Mouse (Mus musculus): ENCODE results near the gene Tarbp2. TPM values are rescaled to one million over a fixed set of nuclear protein-coding genes. Genes with fewer than 3 reads are reported as not detected.

The Tarbp2 gene
- total and polyA plus RNA-seq, 2 experiments from 2014 or later, result 78.4 to 107 TPM

- ATAC-seq (ENCODE audit: low FRiP score) (no peak), DNase-seq (ENCODE audit: low spot score) (no peak)
- Histone ChIP-seq H3K4me2 (ENCODE audit: low read depth, low read length, poor library complexity, severe bottlenecking) (no peak overlapping the region), H3K9me3 (ENCODE audit: low read length) (no peaks in the 10 kb centered on the region), H3K27ac (ENCODE audit: low read depth, low read length) (peak overlapping the region; percentile 97), H3K4me1 (ENCODE audit: insufficient read depth, low read length) (peaks cover 22% of the 10 kb centered on the region), H3K4me3 (ENCODE audit: low read depth, low read length) (no peak overlapping the region), H3K27me3 (ENCODE audit: insufficient read depth, low read length) (no peaks in the 10 kb centered on the region), H3K9ac (replicated peaks; ENCODE audit: low read length, poor library complexity, severe bottlenecking) (peak overlapping the region; percentile 82), H3K36me3 (ENCODE audit: insufficient read depth, low read length) (peaks cover 6% of the 10 kb centered on the region; the same call in 1 of the 2 replicates)
- no peak for TF ChIP-seq CTCF (IDR thresholded peaks at IDR 0.05)
Observed at GRCm38 (mm10) chr15:102512471-102512870, 5.5 kb upstream of the Tarbp2 start.

GRCm38 (mm10) chr15:102513004-102513403 lies 5.0 kb upstream of the Tarbp2 start:
- WGBS, result 83% methylated on average over 3 of the region's 3 CpGs

GRCm38 (mm10) chr15:102515261-102515660 lies 2.7 kb upstream of the Tarbp2 start:
- 0 out of 2 replicates have a peak overlapping the region, but pooled peaks have one; percentile 86 for H3K9ac ChIP-seq (replicated peaks; ENCODE audit: low read length, poor library complexity, severe bottlenecking)
- peaks cover 28% of the 10 kb centered on the region for H3K4me1 ChIP-seq (ENCODE audit: insufficient read depth, low read length)
- H3K27ac ChIP-seq (ENCODE audit: low read depth, low read length), result no peak overlapping the region
- peak overlapping the region; percentile 80 for H3K4me2 ChIP-seq (ENCODE audit: low read depth, low read length, poor library complexity, severe bottlenecking)
- H3K4me3 ChIP-seq (ENCODE audit: low read depth, low read length), result peak overlapping the region; percentile 66
- DNase-seq (ENCODE audit: low spot score) (no peak), ATAC-seq (ENCODE audit: low FRiP score) (no peak)
- no peak for TF ChIP-seq CTCF (IDR thresholded peaks at IDR 0.05)
- no peaks in the 10 kb centered on the region for H3K27me3 ChIP-seq (ENCODE audit: insufficient read depth, low read length)
- no peaks in the 10 kb centered on the region for H3K9me3 ChIP-seq (ENCODE audit: low read length)
- WGBS, result 86% methylated on average over 2 of the region's 2 CpGs
- H3K36me3 ChIP-seq (ENCODE audit: insufficient read depth, low read length), result no peaks in the 10 kb centered on the region

More at GRCm38 (mm10) chr15:102513004-102513403, 5.0 kb upstream of the Tarbp2 start:
- Histone ChIP-seq H3K4me3 (ENCODE audit: low read depth, low read length) (no peak overlapping the region), H3K9me3 (ENCODE audit: low read length) (no peaks in the 10 kb centered on the region), H3K9ac (replicated peaks; ENCODE audit: low read length, poor library complexity, severe bottlenecking) (no peak overlapping the region), H3K4me1 (ENCODE audit: insufficient read depth, low read length) (peaks cover 22% of the 10 kb centered on the region), H3K36me3 (ENCODE audit: insufficient read depth, low read length) (0 out of 2 replicates have a peak, but pooled peaks cover 3% of the 10 kb centered on the region), H3K27ac (ENCODE audit: low read depth, low read length) (no peak overlapping the region), H3K27me3 (ENCODE audit: insufficient read depth, low read length) (no peaks in the 10 kb centered on the region), H3K4me2 (ENCODE audit: low read depth, low read length, poor library complexity, severe bottlenecking) (no peak overlapping the region)
- TF ChIP-seq CTCF (IDR thresholded peaks at IDR 0.05), result no peak
- DNase-seq (ENCODE audit: low spot score) (no peak), ATAC-seq (ENCODE audit: low FRiP score) (no peak)

GRCm38 (mm10) chr15:102515791-102516190 lies 2.2 kb upstream of the Tarbp2 start:
- Histone ChIP-seq H3K27ac (ENCODE audit: low read depth, low read length) (peak overlapping the region; percentile 99), H3K9me3 (ENCODE audit: low read length) (no peaks in the 10 kb centered on the region), H3K4me2 (ENCODE audit: low read depth, low read length, poor library complexity, severe bottlenecking) (peak overlapping the region; percentile 80), H3K27me3 (ENCODE audit: insufficient read depth, low read length) (no peaks in the 10 kb centered on the region), H3K4me1 (ENCODE audit: insufficient read depth, low read length) (peaks cover 28% of the 10 kb centered on the region), H3K36me3 (ENCODE audit: insufficient read depth, low read length) (no peaks in the 10 kb centered on the region), H3K9ac (replicated peaks; ENCODE audit: low read length, poor library complexity, severe bottlenecking) (peak overlapping the region; percentile 86), H3K4me3 (ENCODE audit: low read depth, low read length) (peak overlapping the region; percentile 66)
- no peak for TF ChIP-seq CTCF (IDR thresholded peaks at IDR 0.05)
- DNase-seq (ENCODE audit: low spot score) (no peak), ATAC-seq (ENCODE audit: low FRiP score) (no peak)
- 42% methylated on average over 4 of the region's 4 CpGs for WGBS

- 2% methylated on average over 11 of the region's 12 CpGs for WGBS
- Histone ChIP-seq H3K9ac (replicated peaks; ENCODE audit: low read length, poor library complexity, severe bottlenecking) (peak overlapping the region; percentile 86), H3K4me1 (ENCODE audit: insufficient read depth, low read length) (peaks cover 25% of the 10 kb centered on the region)
Observed at GRCm38 (mm10) chr15:102516293-102516692, 1.7 kb upstream of the Tarbp2 start.

GRCm38 (mm10) chr15:102516728-102517404 lies 1.1 kb upstream of the Tarbp2 start, which contains the start of gene Map3k12:
TSS of gene Map3k12 (minus strand) at chr15:102517064.
- peak within 1 kb of the TSS; percentile 99 for H3K27ac ChIP-seq (ENCODE audit: low read depth, low read length)
- TF ChIP-seq CTCF (IDR thresholded peaks at IDR 0.05), result peak; percentile 20; the same call in 1 of the 2 replicates
- H3K27me3 ChIP-seq (ENCODE audit: insufficient read depth, low read length), result no peaks in the 10 kb centered on the region
- peak within 1 kb of the TSS; percentile 86 for H3K9ac ChIP-seq (replicated peaks; ENCODE audit: low read length, poor library complexity, severe bottlenecking)
- H3K36me3 ChIP-seq (ENCODE audit: insufficient read depth, low read length), result peaks cover 5% of the 10 kb centered on the region; the same call in 1 of the 2 replicates
- H3K9me3 ChIP-seq (ENCODE audit: low read length), result no peaks in the 10 kb centered on the region
- peak; percentile 78 for DNase-seq (ENCODE audit: low spot score)
- H3K4me1 ChIP-seq (ENCODE audit: insufficient read depth, low read length), result peaks cover 20% of the 10 kb centered on the region
- WGBS, result under 1% methylated on average over 40 of the region's 43 CpGs
- peak within 1 kb of the TSS; percentile 80 for H3K4me2 ChIP-seq (ENCODE audit: low read depth, low read length, poor library complexity, severe bottlenecking)
- ATAC-seq (ENCODE audit: low FRiP score), result peak; percentile 9; the same call in 1 of the 2 replicates
- peak within 1 kb of the TSS; percentile 66 for H3K4me3 ChIP-seq (ENCODE audit: low read depth, low read length)

More at GRCm38 (mm10) chr15:102516293-102516692, 1.7 kb upstream of the Tarbp2 start:
- peak overlapping the region; percentile 99 for H3K27ac ChIP-seq (ENCODE audit: low read depth, low read length)
- ATAC-seq (ENCODE audit: low FRiP score) (no peak), DNase-seq (ENCODE audit: low spot score) (peak; percentile 43)
- no peaks in the 10 kb centered on the region for H3K9me3 ChIP-seq (ENCODE audit: low read length)
- H3K4me2 ChIP-seq (ENCODE audit: low read depth, low read length, poor library complexity, severe bottlenecking), result peak overlapping the region; percentile 80
- no peaks in the 10 kb centered on the region for H3K27me3 ChIP-seq (ENCODE audit: insufficient read depth, low read length)
- no peak; the same call in 1 of the 2 replicates for TF ChIP-seq CTCF (IDR thresholded peaks at IDR 0.05)
- H3K4me3 ChIP-seq (ENCODE audit: low read depth, low read length), result peak overlapping the region; percentile 66
- H3K36me3 ChIP-seq (ENCODE audit: insufficient read depth, low read length), result no peaks in the 10 kb centered on the region
